Mouse (Mus musculus): Measurements from ENCODE around the gene Ednra. TPM values are rescaled to one million over a fixed set of nuclear protein-coding genes. Genes with fewer than 3 reads are reported as not detected.

Gene Ednra
- total and polyA plus RNA-seq, 2 experiments from 2014 or later = 4.9 to 5.0 TPM

DNA sequence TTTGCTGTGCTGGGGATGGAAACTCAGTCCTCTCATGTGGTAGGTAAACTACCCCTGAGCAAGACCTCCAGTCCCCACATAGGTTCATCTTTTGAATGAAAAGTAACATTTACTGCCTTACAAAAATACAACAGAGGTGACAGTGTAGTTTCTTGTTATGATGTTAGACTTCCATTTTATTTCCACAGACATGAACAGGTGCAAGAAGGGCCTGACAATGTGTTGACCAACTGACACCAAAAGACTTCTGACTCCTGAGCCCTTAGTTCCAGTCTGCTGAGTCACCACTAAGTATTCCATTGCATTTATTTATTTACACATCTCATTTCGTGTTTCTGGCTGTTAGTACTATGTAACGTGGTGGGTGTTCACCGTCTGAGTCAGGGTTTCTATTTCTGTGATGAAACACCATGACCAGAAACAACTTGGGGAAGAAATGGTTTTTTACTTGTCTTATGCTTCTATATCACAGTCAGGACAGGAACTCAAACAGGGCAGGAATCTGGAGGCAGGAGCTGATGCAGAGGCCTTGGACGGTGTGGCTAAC is 64.7 kb downstream of the Ednra start:
- ATAC-seq (ENCODE audit: low FRiP score) = no peak

DNA sequence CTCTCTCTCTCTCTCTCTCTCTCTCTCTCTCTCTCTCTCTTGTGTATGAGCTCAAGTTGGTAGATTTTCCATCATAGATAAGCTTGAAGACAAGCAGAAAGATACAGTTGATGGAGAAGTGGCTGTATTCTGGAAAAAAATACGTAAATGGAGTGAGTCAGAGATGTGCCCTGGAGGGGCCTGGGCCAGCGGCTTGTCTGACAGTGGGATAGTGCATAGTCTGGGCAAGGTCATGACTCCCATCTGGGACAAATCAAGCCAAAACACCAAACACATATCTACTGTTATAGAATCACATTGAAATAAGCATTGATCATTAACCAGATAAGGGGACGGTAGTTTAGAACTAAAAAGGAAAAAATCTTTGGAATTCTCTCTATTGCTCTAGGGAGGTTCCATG is 65.9 kb downstream of the Ednra start:
- Histone ChIP-seq H3K27me3 (ENCODE audit: insufficient read depth, low read length) (no peaks in the 10 kb centered on the region), H3K4me2 (ENCODE audit: low read depth, low read length, poor library complexity, severe bottlenecking) (no peak overlapping the region), H3K27ac (ENCODE audit: low read depth, low read length) (no peak overlapping the region), H3K36me3 (ENCODE audit: insufficient read depth, low read length) (no peaks in the 10 kb centered on the region), H3K9me3 (ENCODE audit: low read length) (no peaks in the 10 kb centered on the region), H3K4me1 (ENCODE audit: insufficient read depth, low read length) (no peaks in the 10 kb centered on the region), H3K9ac (replicated peaks; ENCODE audit: low read length, poor library complexity, severe bottlenecking) (no peak overlapping the region), H3K4me3 (ENCODE audit: low read depth, low read length) (no peak overlapping the region)
- WGBS = 78% methylated on average over 3 of the region's 3 CpGs
- no peak for DNase-seq (ENCODE audit: low spot score)
- no peak for TF ChIP-seq CTCF (IDR thresholded peaks at IDR 0.05)
- no peak for ATAC-seq (ENCODE audit: low FRiP score)

More for the DNA sequence above, 64.7 kb downstream of the Ednra start:
- no peak for TF ChIP-seq CTCF (IDR thresholded peaks at IDR 0.05)
- Histone ChIP-seq H3K4me2 (ENCODE audit: low read depth, low read length, poor library complexity, severe bottlenecking) (no peak overlapping the region), H3K27ac (ENCODE audit: low read depth, low read length) (no peak overlapping the region), H3K27me3 (ENCODE audit: insufficient read depth, low read length) (no peaks in the 10 kb centered on the region), H3K4me3 (ENCODE audit: low read depth, low read length) (no peak overlapping the region), H3K9me3 (ENCODE audit: low read length) (no peaks in the 10 kb centered on the region), H3K36me3 (ENCODE audit: insufficient read depth, low read length) (no peaks in the 10 kb centered on the region), H3K9ac (replicated peaks; ENCODE audit: low read length, poor library complexity, severe bottlenecking) (no peak overlapping the region), H3K4me1 (ENCODE audit: insufficient read depth, low read length) (no peaks in the 10 kb centered on the region)
- DNase-seq (ENCODE audit: low spot score) = no peak
- WGBS = 81% methylated on average over 4 of the region's 4 CpGs

DNA sequence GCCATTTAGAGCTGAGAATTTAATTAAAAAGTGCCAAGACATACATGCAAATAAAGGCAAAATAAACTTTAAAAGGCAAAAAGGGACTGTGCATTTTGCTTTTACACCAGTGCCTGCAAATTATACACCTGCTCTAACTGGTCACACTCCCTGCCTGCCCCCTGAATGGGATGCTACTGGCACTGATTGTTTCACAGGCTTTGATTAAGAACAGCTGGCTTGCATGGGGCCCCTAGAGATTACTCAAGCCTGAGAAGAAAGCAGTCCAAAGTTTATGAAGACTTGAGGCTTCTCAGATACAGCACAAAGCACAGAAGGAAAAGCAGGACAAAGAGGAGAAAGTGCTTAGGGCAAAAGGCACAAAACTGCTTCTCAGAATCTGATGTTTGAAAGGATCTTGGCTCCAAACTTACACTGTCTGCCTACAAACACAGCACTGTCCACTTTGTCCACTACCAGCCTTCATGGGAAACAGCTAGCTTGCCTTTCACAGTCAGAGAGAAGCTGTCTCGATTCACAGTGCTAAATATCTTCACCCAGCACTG is 73.5 kb downstream of the Ednra start:
- no peak for TF ChIP-seq CTCF (IDR thresholded peaks at IDR 0.05)
- Histone ChIP-seq H3K36me3 (ENCODE audit: insufficient read depth, low read length) (no peaks in the 10 kb centered on the region), H3K9me3 (ENCODE audit: low read length) (no peaks in the 10 kb centered on the region), H3K9ac (replicated peaks; ENCODE audit: low read length, poor library complexity, severe bottlenecking) (no peak overlapping the region), H3K27ac (ENCODE audit: low read depth, low read length) (no peak overlapping the region), H3K4me3 (ENCODE audit: low read depth, low read length) (no peak overlapping the region), H3K27me3 (ENCODE audit: insufficient read depth, low read length) (no peaks in the 10 kb centered on the region), H3K4me2 (ENCODE audit: low read depth, low read length, poor library complexity, severe bottlenecking) (no peak overlapping the region), H3K4me1 (ENCODE audit: insufficient read depth, low read length) (no peaks in the 10 kb centered on the region)
- no peak for ATAC-seq (ENCODE audit: low FRiP score)
- DNase-seq (ENCODE audit: low spot score) = no peak
- WGBS = 51% methylated on average over 1 of the region's 1 CpGs

DNA sequence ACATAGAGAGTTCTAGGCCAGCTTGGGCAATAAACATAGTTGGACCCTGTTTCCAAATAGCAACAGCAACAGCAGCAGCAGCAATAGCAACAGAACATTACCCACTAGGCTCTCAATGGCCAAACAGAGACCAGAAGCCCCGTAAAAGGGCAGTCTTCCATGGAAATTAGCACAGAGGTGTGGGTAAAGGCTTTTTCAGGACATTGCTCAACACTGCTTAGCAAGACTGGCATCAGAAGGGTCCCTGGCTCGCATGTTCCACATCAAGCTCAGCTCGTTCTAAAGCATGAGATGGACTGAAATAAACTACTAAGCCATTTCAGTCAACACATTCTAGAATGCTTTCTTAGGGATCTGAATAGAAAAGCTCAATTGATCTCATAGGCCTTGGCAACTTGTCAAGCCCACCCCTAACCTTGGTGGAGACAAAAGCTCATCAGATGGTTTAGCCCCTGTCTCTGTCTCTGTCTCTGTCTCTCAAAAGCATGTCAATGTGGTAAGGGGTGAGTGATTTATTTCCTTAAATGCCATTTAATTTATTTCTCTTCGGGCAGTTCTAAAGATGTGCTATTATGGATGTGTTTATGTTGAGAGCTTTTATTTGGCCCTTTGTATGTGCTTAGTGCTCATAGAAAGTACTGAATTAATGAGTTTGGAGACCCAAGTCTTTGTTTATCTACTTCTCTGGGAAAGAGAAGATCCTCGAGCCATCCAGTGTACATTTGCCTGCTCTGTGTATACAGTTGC is 84.0 kb downstream of the Ednra start:
- TF ChIP-seq CTCF (IDR thresholded peaks at IDR 0.05) = no peak
- Histone ChIP-seq H3K4me2 (ENCODE audit: low read depth, low read length, poor library complexity, severe bottlenecking) (no peak overlapping the region), H3K4me3 (ENCODE audit: low read depth, low read length) (no peak overlapping the region), H3K27me3 (ENCODE audit: insufficient read depth, low read length) (no peaks in the 10 kb centered on the region), H3K27ac (ENCODE audit: low read depth, low read length) (no peak overlapping the region), H3K9ac (replicated peaks; ENCODE audit: low read length, poor library complexity, severe bottlenecking) (no peak overlapping the region), H3K9me3 (ENCODE audit: low read length) (no peaks in the 10 kb centered on the region), H3K36me3 (ENCODE audit: insufficient read depth, low read length) (no peaks in the 10 kb centered on the region), H3K4me1 (ENCODE audit: insufficient read depth, low read length) (no peaks in the 10 kb centered on the region)
- ATAC-seq (ENCODE audit: low FRiP score) = no peak
- DNase-seq (ENCODE audit: low spot score) = no peak
- 62% methylated on average over 5 of the region's 5 CpGs for WGBS

DNA sequence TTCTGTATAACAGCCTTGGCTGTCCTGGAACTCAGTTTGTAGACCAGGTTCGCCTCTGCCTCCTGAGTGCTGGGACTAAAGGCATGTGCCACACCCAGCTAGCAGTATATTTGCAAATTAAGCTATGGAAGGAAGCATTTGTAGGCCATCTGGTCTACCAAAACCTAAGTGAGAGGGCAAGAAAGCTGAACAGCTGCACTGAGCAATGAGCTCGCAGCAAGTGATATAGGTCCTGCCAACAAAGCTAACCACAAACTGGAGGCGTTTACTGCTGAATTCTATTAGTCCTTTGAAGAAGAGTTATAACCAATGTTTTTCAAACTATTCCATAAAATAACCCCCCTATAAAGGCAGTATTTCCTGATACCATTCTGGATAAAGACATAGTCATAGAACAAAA is 86.7 kb downstream of the Ednra start:
- DNase-seq (ENCODE audit: low spot score) (no peak), ATAC-seq (ENCODE audit: low FRiP score) (no peak)
- no peak overlapping the region for H3K4me3 ChIP-seq (ENCODE audit: low read depth, low read length)
- no peak overlapping the region for H3K9ac ChIP-seq (replicated peaks; ENCODE audit: low read length, poor library complexity, severe bottlenecking)
- H3K36me3 ChIP-seq (ENCODE audit: insufficient read depth, low read length) = no peaks in the 10 kb centered on the region
- whole genome bisulfite sequencing = 87% methylated on average over 3 of the region's 3 CpGs
- no peak for TF ChIP-seq CTCF (IDR thresholded peaks at IDR 0.05)
- no peak overlapping the region for H3K27ac ChIP-seq (ENCODE audit: low read depth, low read length)
- H3K4me2 ChIP-seq (ENCODE audit: low read depth, low read length, poor library complexity, severe bottlenecking) = no peak overlapping the region
- H3K4me1 ChIP-seq (ENCODE audit: insufficient read depth, low read length) = no peaks in the 10 kb centered on the region
- no peaks in the 10 kb centered on the region for H3K27me3 ChIP-seq (ENCODE audit: insufficient read depth, low read length)
- H3K9me3 ChIP-seq (ENCODE audit: low read length) = no peaks in the 10 kb centered on the region

DNA sequence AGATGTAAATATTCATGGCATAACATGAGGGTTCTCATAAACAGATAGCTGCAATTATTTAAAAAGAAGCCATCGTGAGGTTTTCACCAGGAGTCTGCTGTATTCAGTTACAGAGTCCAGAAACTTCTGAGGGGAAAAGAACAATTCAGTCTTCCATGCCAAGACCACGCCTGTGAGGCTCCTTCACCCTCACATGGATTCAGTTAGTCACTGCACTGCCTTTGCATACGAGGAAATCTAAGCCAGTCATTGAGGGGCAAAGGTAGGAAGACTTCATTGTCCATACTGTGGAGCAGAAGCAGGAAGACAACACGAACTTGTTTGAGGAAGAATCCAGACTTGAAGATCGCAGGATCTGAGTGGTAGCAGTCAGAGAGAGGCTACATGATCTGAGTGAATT is 90.2 kb downstream of the Ednra start:
- no peak for TF ChIP-seq CTCF (IDR thresholded peaks at IDR 0.05)
- Histone ChIP-seq H3K27me3 (ENCODE audit: insufficient read depth, low read length) (no peaks in the 10 kb centered on the region), H3K9me3 (ENCODE audit: low read length) (no peaks in the 10 kb centered on the region), H3K4me3 (ENCODE audit: low read depth, low read length) (no peak overlapping the region), H3K27ac (ENCODE audit: low read depth, low read length) (no peak overlapping the region), H3K4me2 (ENCODE audit: low read depth, low read length, poor library complexity, severe bottlenecking) (no peak overlapping the region), H3K9ac (replicated peaks; ENCODE audit: low read length, poor library complexity, severe bottlenecking) (no peak overlapping the region), H3K36me3 (ENCODE audit: insufficient read depth, low read length) (no peaks in the 10 kb centered on the region), H3K4me1 (ENCODE audit: insufficient read depth, low read length) (no peaks in the 10 kb centered on the region)
- ATAC-seq (ENCODE audit: low FRiP score) (no peak), DNase-seq (ENCODE audit: low spot score) (no peak)
- WGBS = 76% methylated on average over 5 of the region's 5 CpGs

Data from midbrain, postnatal 0 days (tissue).